Comparison of ENCODE assay signal across 12 mouse cellular contexts in genomic region chr14:29867311-29867710, GRCm38 (mm10).
DNase-seq lines count a peak whose midpoint lies in the region; ATAC-seq and TF ChIP-seq lines count a peak whose summit lies in the region.
"Had no signal": no experiment of that assay in that cellular context is flagged by ENCODE, and none has a peak within 500 bp of the region (broad histone marks: within the 10 kb centered on the region; RNA-seq: fewer than 3 reads in every experiment).

No protein-coding gene starts in this region.

- intact Hi-C loops in heart, postnatal 10 days (cut with DNase I): no loop called here
- intact Hi-C loops in heart, postnatal 25 days (cut with DNase I): no loop called here

- H3K4me1 ChIP-seq in lung, embryonic 16.5 days (replicated peaks; ENCODE audit: control insufficient read depth, insufficient read depth, low read length): 0 out of 2 replicates have a peak, but pooled peaks cover 3% of the 10 kb centered on the region
- no peaks in the 10 kb centered on the region for H3K4me1 ChIP-seq in hindbrain, postnatal 0 days (ENCODE audit: insufficient read depth, low read length)
- H3K4me1 ChIP-seq: forebrain, embryonic 10.5 days had no signal

- no peak overlapping the region for H3K4me3 ChIP-seq in lung, embryonic 16.5 days (ENCODE audit: low read length)
- no peak overlapping the region for H3K4me3 ChIP-seq in hindbrain, postnatal 0 days (ENCODE audit: low read length)
- H3K4me3 ChIP-seq: forebrain, embryonic 10.5 days had no signal

- no peak overlapping the region for H3K4me2 ChIP-seq in lung, embryonic 16.5 days (ENCODE audit: low read depth, low read length)
- no peak overlapping the region for H3K4me2 ChIP-seq in hindbrain, postnatal 0 days (ENCODE audit: low read depth, low read length)

- peak; percentile 46 to 52 for DNase-seq in heart, postnatal 10 days
- DNase-seq in heart, postnatal 25 days (ENCODE audit: low spot score): no peak
- peak; percentile 33 for DNase-seq in right cerebral cortex, postnatal 25 days
- no peak for DNase-seq in right cerebral cortex, adult 2 months (ENCODE audit: low spot score in 2 of 2)
- DNase-seq in hindbrain, postnatal 0 days (ENCODE audit: low spot score): no peak
- no peak for DNase-seq in cerebellum, postnatal 4 days (ENCODE audit: low spot score in 2 of 2)
- DNase-seq in right cerebral cortex, postnatal 4 days: no peak
- DNase-seq: cerebellum, adult 9-11 months had no signal

- ATAC-seq in lung, embryonic 16.5 days (ENCODE audit: low read depth): peak; percentile 95
- ATAC-seq in hindbrain, postnatal 0 days: no peak
- ATAC-seq: CD4-positive, CD25-positive, alpha-beta regulatory T cell, adult 4 months; hindbrain, embryonic 16.5 days had no signal

- no peaks in the 10 kb centered on the region for H3K9me3 ChIP-seq in lung, embryonic 16.5 days (ENCODE audit: control insufficient read depth, low read length)
- no peaks in the 10 kb centered on the region for H3K9me3 ChIP-seq in hindbrain, postnatal 0 days (ENCODE audit: low read length)
- H3K9me3 ChIP-seq: forebrain, embryonic 10.5 days had no signal

- no peaks in the 10 kb centered on the region for H3K36me3 ChIP-seq in lung, embryonic 16.5 days (ENCODE audit: control insufficient read depth, insufficient read depth, low read length)
- no peaks in the 10 kb centered on the region for H3K36me3 ChIP-seq in hindbrain, postnatal 0 days (ENCODE audit: insufficient read depth, low read length)
- H3K36me3 ChIP-seq: forebrain, embryonic 10.5 days had no signal

- no peaks in the 10 kb centered on the region for H3K27me3 ChIP-seq in lung, embryonic 16.5 days (ENCODE audit: control insufficient read depth, insufficient read depth, low read depth, low read length)
- no peaks in the 10 kb centered on the region for H3K27me3 ChIP-seq in hindbrain, postnatal 0 days (ENCODE audit: insufficient read depth, low read length)

- WGBS in lung, embryonic 16.5 days: 27% methylated on average over 6 of the region's 6 CpGs
- 81% methylated on average over 6 of the region's 6 CpGs for WGBS in hindbrain, postnatal 0 days

- TF ChIP-seq CTCF in hindbrain, postnatal 0 days (IDR thresholded peaks at IDR 0.05; ENCODE audit: low read depth): no peak

- H3K27ac ChIP-seq in lung, embryonic 16.5 days (ENCODE audit: low read length): peak overlapping the region; percentile 60
- H3K27ac ChIP-seq in hindbrain, postnatal 0 days: no peak overlapping the region
- H3K27ac ChIP-seq: forebrain, embryonic 10.5 days had no signal

- no peak overlapping the region for H3K9ac ChIP-seq in lung, embryonic 16.5 days (ENCODE audit: low read length)
- H3K9ac ChIP-seq in hindbrain, postnatal 0 days (replicated peaks; ENCODE audit: low read length): no peak overlapping the region

Comparison
In these comparisons a context has a peak if more than half of its experiments do, and no peak if none do; other contexts are left out.
1. DNase-seq: peak in heart, postnatal 10 days (2 of 2) and right cerebral cortex, postnatal 25 days (single experiment); none in heart, postnatal 25 days (single experiment), right cerebral cortex, adult 2 months (0 of 2), hindbrain, postnatal 0 days (single experiment), cerebellum, postnatal 4 days (0 of 2) and right cerebral cortex, postnatal 4 days (single experiment).